9 mouse cellular contexts compared by ENCODE assay signal in the genomic region with DNA sequence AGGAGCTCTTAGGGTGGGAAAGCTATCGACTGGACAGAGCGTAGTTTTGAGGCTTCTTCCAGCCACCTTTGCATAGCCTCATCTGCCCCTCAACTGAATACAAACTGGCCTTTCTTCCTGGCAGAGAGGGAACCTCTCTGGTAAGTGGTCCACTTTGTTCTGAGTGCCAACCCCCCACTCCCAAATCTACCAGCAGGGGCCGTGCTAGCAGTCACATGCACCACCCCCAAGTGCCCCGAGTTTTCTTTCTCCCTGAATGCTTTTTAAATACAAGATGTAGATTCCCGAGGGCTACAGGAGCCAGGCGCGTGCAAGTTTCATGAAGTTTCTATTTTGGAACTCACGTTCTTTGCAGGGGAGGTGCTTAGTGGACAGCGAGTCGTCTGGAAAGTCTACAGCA. TPM values are rescaled to one million over a fixed set of nuclear protein-coding genes. Genes with fewer than 3 reads are reported as not detected.
DNase-seq lines count a peak whose midpoint lies in the region; ATAC-seq and TF ChIP-seq lines count a peak whose summit lies in the region.
"Had no signal": no experiment of that assay in that cellular context is flagged by ENCODE, and none has a peak within 500 bp of the region (broad histone marks: within the 10 kb centered on the region; RNA-seq: fewer than 3 reads in every experiment).

No protein-coding gene starts in this region.

- no peak for ATAC-seq in lung, postnatal 0 days
- ATAC-seq in limb, embryonic 13.5 days (ENCODE audit: low FRiP score, low read depth): no peak; the same call in 1 of the 2 replicates

- TF ChIP-seq EP300 in lung, postnatal 0 days (IDR thresholded peaks at IDR 0.05): no peak

- no peak overlapping the region for H3K4me3 ChIP-seq in lung, postnatal 0 days (ENCODE audit: low read depth, low read length)
- peak overlapping the region; percentile 9; the same call in 1 of the 2 replicates for H3K4me3 ChIP-seq in limb, embryonic 13.5 days

- H3K27ac ChIP-seq in lung, postnatal 0 days (ENCODE audit: low read length): no peak overlapping the region
- no peak overlapping the region for H3K27ac ChIP-seq in limb, embryonic 13.5 days

- no peak overlapping the region for H3K9ac ChIP-seq in lung, postnatal 0 days (replicated peaks; ENCODE audit: low read depth)
- no peak overlapping the region; the same call in 1 of the 2 replicates for H3K9ac ChIP-seq in limb, embryonic 13.5 days

- DNase-seq in embryo, embryonic 10.5 days (ENCODE audit: low spot score): peak; percentile 30
- no peak for DNase-seq in embryo, embryonic 10 days (ENCODE audit: low spot score)
- DNase-seq in lung, postnatal 0 days (ENCODE audit: low spot score): no peak
- no peak for DNase-seq in lung, postnatal 25 days (ENCODE audit: low spot score)
- DNase-seq in urinary bladder, adult 18-20 months (ENCODE audit: low spot score in 2 of 2): no peak
- no peak for DNase-seq in cerebellum, postnatal 10 days
- no peak for DNase-seq in layer of hippocampus, postnatal 25 days (ENCODE audit: extremely low spot score in 1 of 2, low spot score in 1 of 2)
- DNase-seq: layer of hippocampus, adult 9-11 months had no signal

- no peaks in the 10 kb centered on the region for H3K4me1 ChIP-seq in lung, postnatal 0 days (ENCODE audit: insufficient read depth, low read depth, low read length)
- peaks cover 5% of the 10 kb centered on the region; the same call in 1 of the 2 replicates for H3K4me1 ChIP-seq in limb, embryonic 13.5 days

- H3K36me3 ChIP-seq in lung, postnatal 0 days (ENCODE audit: insufficient read depth, low read length): no peaks in the 10 kb centered on the region
- H3K36me3 ChIP-seq in limb, embryonic 13.5 days: no peaks in the 10 kb centered on the region

- H3K27me3 ChIP-seq in lung, postnatal 0 days (replicated peaks; ENCODE audit: insufficient read depth, low read length): no peaks in the 10 kb centered on the region
- 0 out of 2 replicates have a peak, but pooled peaks cover 11% of the 10 kb centered on the region for H3K27me3 ChIP-seq in limb, embryonic 13.5 days

- WGBS in lung, postnatal 0 days: 11% methylated on average over 10 of the region's 10 CpGs
- WGBS in limb, embryonic 13.5 days: 14% methylated on average over 10 of the region's 10 CpGs

- TF ChIP-seq CTCF in lung, postnatal 0 days (IDR thresholded peaks at IDR 0.05): 0 out of 2 replicates have a peak, but pooled peaks have one; percentile 7

- H3K4me2 ChIP-seq in lung, postnatal 0 days (replicated peaks; ENCODE audit: low read depth, low read length): 0 out of 2 replicates have a peak overlapping the region, but pooled peaks have one; percentile 19
- peak overlapping the region; percentile 43 for H3K4me2 ChIP-seq in limb, embryonic 13.5 days (replicated peaks)

- no peaks in the 10 kb centered on the region for H3K9me3 ChIP-seq in lung, postnatal 0 days (ENCODE audit: low read length)
- H3K9me3 ChIP-seq in limb, embryonic 13.5 days: no peaks in the 10 kb centered on the region

RNA-seq across cellular contexts. Expression of a gene that starts 33.8 kb away (rescaled TPM):
- polyA plus RNA-seq in lung, postnatal 0 days (2015; fragmentation: Nextera tagmentation; extraction: Ambion mirVana): 60.1 and 62.4 TPM in 2 replicates
- 242 and 250 TPM in 2 replicates for polyA plus RNA-seq in limb, embryonic 13.5 days (2015; fragmentation: Nextera tagmentation; extraction: Ambion mirVana)
- 10 to 100 TPM; 14.7 to 15.6 TPM for total RNA-seq in layer of hippocampus, postnatal 25 days (2021)
